8 mouse cellular contexts compared by ENCODE assay signal in genomic region chr16:13754400-13755190, GRCm38 (mm10). TPM values are rescaled to one million over a fixed set of nuclear protein-coding genes. Genes with fewer than 3 reads are reported as not detected.
DNase-seq lines count a peak whose midpoint lies in the region; ATAC-seq and TF ChIP-seq lines count a peak whose summit lies in the region.

No protein-coding gene starts in this region.

- peak; percentile 99 for ATAC-seq in cerebellum, adult (ENCODE audit: insufficient number of reproducible peaks, low FRiP score, low TSS enrichment)
- peak; percentile 99 for ATAC-seq in forebrain, embryonic 13.5 days
- ATAC-seq in liver, embryonic 15.5 days (ENCODE audit: insufficient read depth), result peak; percentile 96
- ATAC-seq in neural tube, embryonic 11.5 days (ENCODE audit: insufficient read depth, low FRiP score, low TSS enrichment), result peak; percentile 97
- ATAC-seq in stomach, embryonic 16.5 days (ENCODE audit: insufficient read depth, low FRiP score), result peak; percentile 97

- intact Hi-C loops in heart, postnatal 10 days (cut with DNase I), result loop anchor here (2.0 kb wide), 1 partner anchor 26 kb away; the partner anchor contains the start of gene Rrn3

- H3K36me3 ChIP-seq in E14TG2a.4 (ENCODE audit: insufficient read depth, low read length), result peaks cover 10% of the 10 kb centered on the region
- H3K36me3 ChIP-seq in forebrain, embryonic 13.5 days (ENCODE audit: poor library complexity, severe bottlenecking), result no peaks in the 10 kb centered on the region
- no peaks in the 10 kb centered on the region for H3K36me3 ChIP-seq in liver, embryonic 15.5 days (replicated peaks)
- H3K36me3 ChIP-seq in neural tube, embryonic 11.5 days (ENCODE audit: control insufficient read depth, insufficient read depth, low read length), result no peaks in the 10 kb centered on the region
- H3K36me3 ChIP-seq in stomach, embryonic 16.5 days (ENCODE audit: control insufficient read depth, insufficient read depth, low read length), result no peaks in the 10 kb centered on the region

- DNase-seq in heart, postnatal 10 days, result peak; percentile 95 to 96
- peak; percentile 98 for DNase-seq in kidney, postnatal 4 days
- peak; percentile 96 for DNase-seq in neural tube, embryonic 11.5 days (ENCODE audit: low spot score)

- H3K27me3 ChIP-seq in E14TG2a.4 (ENCODE audit: insufficient read depth, low read length), result no peaks in the 10 kb centered on the region
- no peaks in the 10 kb centered on the region for H3K27me3 ChIP-seq in forebrain, embryonic 13.5 days
- H3K27me3 ChIP-seq in liver, embryonic 15.5 days, result peaks cover 16% of the 10 kb centered on the region
- H3K27me3 ChIP-seq in neural tube, embryonic 11.5 days (ENCODE audit: control insufficient read depth, insufficient read depth, low read length), result no peaks in the 10 kb centered on the region
- no peaks in the 10 kb centered on the region for H3K27me3 ChIP-seq in stomach, embryonic 16.5 days (ENCODE audit: control insufficient read depth, insufficient read depth, low read length)

- under 1% methylated on average over 65 of the region's 65 CpGs for WGBS in forebrain, embryonic 13.5 days
- 1% methylated on average over 65 of the region's 65 CpGs for WGBS in liver, embryonic 15.5 days (ENCODE audit: insufficient replicate concordance)
- under 1% methylated on average over 65 of the region's 65 CpGs for WGBS in neural tube, embryonic 11.5 days
- WGBS in stomach, embryonic 16.5 days, result 1% methylated on average over 65 of the region's 65 CpGs

- peak overlapping the region; percentile 87 for H3K4me3 ChIP-seq in E14TG2a.4 (replicated peaks; ENCODE audit: low read length)
- peak overlapping the region; percentile 67 for H3K4me3 ChIP-seq in forebrain, embryonic 13.5 days
- peak overlapping the region; percentile 68 for H3K4me3 ChIP-seq in liver, embryonic 15.5 days (replicated peaks)
- H3K4me3 ChIP-seq in neural tube, embryonic 11.5 days (ENCODE audit: low read depth, low read length), result peak overlapping the region; percentile 47
- H3K4me3 ChIP-seq in stomach, embryonic 16.5 days (replicated peaks; ENCODE audit: low read length), result peak overlapping the region; percentile 56

- no peak overlapping the region for H3K27ac ChIP-seq in forebrain, embryonic 13.5 days
- H3K27ac ChIP-seq in liver, embryonic 15.5 days (replicated peaks), result no peak overlapping the region
- H3K27ac ChIP-seq in neural tube, embryonic 11.5 days (ENCODE audit: low read depth, low read length), result no peak overlapping the region
- H3K27ac ChIP-seq in stomach, embryonic 16.5 days (ENCODE audit: low read length), result no peak overlapping the region

- peak overlapping the region; percentile 90 for H3K4me2 ChIP-seq in forebrain, embryonic 13.5 days
- H3K4me2 ChIP-seq in liver, embryonic 15.5 days, result peak overlapping the region; percentile 97
- peak overlapping the region; percentile 46 for H3K4me2 ChIP-seq in neural tube, embryonic 11.5 days (ENCODE audit: low read depth)
- peak overlapping the region; percentile 99 for H3K4me2 ChIP-seq in stomach, embryonic 16.5 days (ENCODE audit: low read depth, low read length)

- H3K9me3 ChIP-seq in E14TG2a.4 (ENCODE audit: low read length), result peaks cover 18% of the 10 kb centered on the region
- no peaks in the 10 kb centered on the region for H3K9me3 ChIP-seq in forebrain, embryonic 13.5 days (replicated peaks)
- H3K9me3 ChIP-seq in liver, embryonic 15.5 days (replicated peaks), result no peaks in the 10 kb centered on the region
- no peaks in the 10 kb centered on the region for H3K9me3 ChIP-seq in neural tube, embryonic 11.5 days (ENCODE audit: control insufficient read depth, low read length)
- H3K9me3 ChIP-seq in stomach, embryonic 16.5 days (replicated peaks; ENCODE audit: control insufficient read depth, low read length), result no peaks in the 10 kb centered on the region

- no peak for TF ChIP-seq CTCF in E14TG2a.4 (conservative IDR thresholded peaks at IDR 0.05; ENCODE audit: low read length)

- peak overlapping the region; percentile 74 for H3K9ac ChIP-seq in forebrain, embryonic 13.5 days
- peak overlapping the region; percentile 45 for H3K9ac ChIP-seq in liver, embryonic 15.5 days
- H3K9ac ChIP-seq in neural tube, embryonic 11.5 days (ENCODE audit: low read length), result peak overlapping the region; percentile 37
- H3K9ac ChIP-seq in stomach, embryonic 16.5 days (ENCODE audit: low read length), result peak overlapping the region; percentile 70

- H3K4me1 ChIP-seq in E14TG2a.4 (replicated peaks; ENCODE audit: low read depth, low read length), result peaks cover 50% of the 10 kb centered on the region
- peaks cover 11% of the 10 kb centered on the region; the same call in 1 of the 2 replicates for H3K4me1 ChIP-seq in forebrain, embryonic 13.5 days
- peaks cover 11% of the 10 kb centered on the region for H3K4me1 ChIP-seq in liver, embryonic 15.5 days (replicated peaks)
- H3K4me1 ChIP-seq in neural tube, embryonic 11.5 days (ENCODE audit: control insufficient read depth, insufficient read depth, low read length), result no peaks in the 10 kb centered on the region
- H3K4me1 ChIP-seq in stomach, embryonic 16.5 days (ENCODE audit: control insufficient read depth, insufficient read depth, low read length), result peaks cover 4% of the 10 kb centered on the region; the same call in 1 of the 2 replicates

RNA-seq across cellular contexts. Expression of gene Pla2g10, which starts 23.8 kb away (rescaled TPM):
- 0.20 and 0.53 TPM in 2 replicates for polyA plus RNA-seq in forebrain, embryonic 13.5 days (2015; fragmentation: Nextera tagmentation; extraction: Ambion mirVana)
- not detected for total RNA-seq in heart, postnatal 10 days (2021)
- polyA plus RNA-seq in liver, embryonic 15.5 days (2015; fragmentation: Nextera tagmentation; extraction: Ambion mirVana), result 0.21 TPM in 1 of 2 replicates, not detected in the other
- 0.26 TPM in 1 of 2 replicates, not detected in the other for polyA plus RNA-seq in neural tube, embryonic 11.5 days (2014; fragmentation: Nextera tagmentation; extraction: Ambion mirVana)
- polyA plus RNA-seq in stomach, embryonic 16.5 days (2015; fragmentation: Nextera tagmentation; extraction: Ambion mirVana), result 43.3 and 59.7 TPM in 2 replicates

RNA-seq across cellular contexts. Expression of gene Rrn3, which starts 25.9 kb away (rescaled TPM):
- 109 and 116 TPM in 2 replicates for polyA plus RNA-seq in forebrain, embryonic 13.5 days (2015; fragmentation: Nextera tagmentation; extraction: Ambion mirVana)
- total RNA-seq in heart, postnatal 10 days (2021), result 10 to 100 TPM; 42.5 to 47.6 TPM
- 19.2 and 21.0 TPM in 2 replicates for polyA plus RNA-seq in liver, embryonic 15.5 days (2015; fragmentation: Nextera tagmentation; extraction: Ambion mirVana)
- 119 and 124 TPM in 2 replicates for polyA plus RNA-seq in neural tube, embryonic 11.5 days (2014; fragmentation: Nextera tagmentation; extraction: Ambion mirVana)
- 55.2 and 56.2 TPM in 2 replicates for polyA plus RNA-seq in stomach, embryonic 16.5 days (2015; fragmentation: Nextera tagmentation; extraction: Ambion mirVana)

Comparison
In these comparisons a context has a peak if more than half of its experiments do, and no peak if none do; other contexts are left out.
1. H3K4me2 ChIP-seq: peak in every context shown above with its lines; median percentile 99 in stomach, embryonic 16.5 days; 97 in liver, embryonic 15.5 days; 90 in forebrain, embryonic 13.5 days; 46 in neural tube, embryonic 11.5 days.
2. RNA of gene Pla2g10, which starts 23.8 kb away (polyA plus RNA-seq): 43.3 to 59.7 TPM in stomach, embryonic 16.5 days; 0.20 to 0.53 TPM in forebrain, embryonic 13.5 days, 0.26 TPM in neural tube, embryonic 11.5 days and 0.21 TPM in liver, embryonic 15.5 days; every median in the first group is over 10 times any median in the second.
3. Peak in every context shown above with its lines, with median percentiles within 50 percentile points of each other: H3K4me3 ChIP-seq, ATAC-seq, H3K9ac ChIP-seq and DNase-seq.